Mouse (Mus musculus): ENCODE measurements at regions not wholly inside any gene's neighbourhood (a gene's known extent, or its start where the extent isn't known, plus 50 kb on each side); places are given as distances from the start of the nearest gene placed in this dataset.

GRCm38 (mm10) chr12:54272696-54273095, 69.0 kb upstream of the Egln3 start:
- Histone ChIP-seq H3K27me3 (ENCODE audit: control insufficient read depth, insufficient read depth, low read length) (no peaks in the 10 kb centered on the region), H3K36me3 (ENCODE audit: control insufficient read depth, insufficient read depth, low read length) (no peaks in the 10 kb centered on the region), H3K4me1 (ENCODE audit: control insufficient read depth, insufficient read depth, insufficient read length, low read length) (peaks cover 8% of the 10 kb centered on the region), H3K27ac (ENCODE audit: insufficient read depth, low read depth, low read length) (no peak overlapping the region), H3K4me3 (ENCODE audit: low read depth, low read length) (no peak overlapping the region)
- 85% methylated on average over 6 of the region's 6 CpGs for WGBS
- TF ChIP-seq POLR2A (IDR thresholded peaks at IDR 0.05; ENCODE audit: low read depth, low read length): no peak
- TF ChIP-seq CTCF (IDR thresholded peaks at IDR 0.05; ENCODE audit: extremely low read depth, insufficient read length, insufficient replicate concordance, low read depth, low read length): no peak

DNA sequence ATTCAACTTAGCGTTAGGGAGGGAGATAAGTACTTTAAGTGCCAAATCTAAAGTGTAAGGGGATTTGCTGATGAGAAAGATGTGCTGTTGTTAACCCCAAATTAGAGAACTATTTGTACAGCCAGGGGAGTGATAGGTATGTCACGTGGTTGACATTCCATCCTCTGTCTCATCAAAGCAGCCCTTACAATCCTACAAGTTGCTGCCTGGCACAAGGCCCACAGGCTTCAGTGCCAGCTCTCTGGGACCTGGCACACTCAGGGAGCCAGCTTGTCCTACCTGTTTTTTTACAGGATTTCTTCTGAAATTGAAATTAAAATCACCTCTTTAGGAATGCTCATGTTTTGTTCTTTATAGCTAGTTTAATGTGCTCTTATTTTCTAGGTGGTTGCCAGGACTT, 68.6 kb upstream of the Egln3 start:
- Histone ChIP-seq H3K4me1 (ENCODE audit: control insufficient read depth, insufficient read depth, insufficient read length, low read length) (peaks cover 8% of the 10 kb centered on the region), H3K27ac (ENCODE audit: insufficient read depth, low read depth, low read length) (no peak overlapping the region), H3K4me3 (ENCODE audit: low read depth, low read length) (no peak overlapping the region), H3K36me3 (ENCODE audit: control insufficient read depth, insufficient read depth, low read length) (no peaks in the 10 kb centered on the region), H3K27me3 (ENCODE audit: control insufficient read depth, insufficient read depth, low read length) (no peaks in the 10 kb centered on the region)
- 62% methylated on average over 2 of the region's 2 CpGs for WGBS
- TF ChIP-seq POLR2A (IDR thresholded peaks at IDR 0.05; ENCODE audit: low read depth, low read length) (no peak), CTCF (IDR thresholded peaks at IDR 0.05; ENCODE audit: extremely low read depth, insufficient read length, insufficient replicate concordance, low read depth, low read length) (no peak)

DNA sequence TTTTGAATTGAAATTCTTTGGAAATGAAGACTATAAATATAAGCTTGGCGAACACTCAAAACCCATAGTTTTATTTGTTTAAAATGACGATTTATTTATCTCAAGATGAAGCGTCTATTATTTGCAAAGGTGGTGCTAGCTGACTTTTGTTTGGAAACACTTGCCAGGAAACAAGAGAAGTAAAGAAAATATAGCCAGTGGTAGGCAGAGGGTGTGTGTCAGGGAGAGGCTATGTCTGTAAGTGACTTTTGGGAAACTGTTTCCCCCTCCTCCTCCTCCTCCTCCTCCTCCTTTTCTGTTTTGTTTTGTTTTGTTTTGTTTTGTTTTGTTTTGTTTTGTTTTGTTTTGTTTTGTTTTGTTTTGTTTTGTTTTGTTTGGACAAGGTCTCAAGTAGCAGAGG, 62.2 kb upstream of the Egln3 start:
- H3K4me3 ChIP-seq (ENCODE audit: low read depth, low read length): no peak overlapping the region
- no peaks in the 10 kb centered on the region for H3K27me3 ChIP-seq (ENCODE audit: control insufficient read depth, insufficient read depth, low read length)
- H3K4me1 ChIP-seq (ENCODE audit: control insufficient read depth, insufficient read depth, insufficient read length, low read length): peaks cover 5% of the 10 kb centered on the region; the same call in 1 of the 2 replicates
- no peaks in the 10 kb centered on the region for H3K36me3 ChIP-seq (ENCODE audit: control insufficient read depth, insufficient read depth, low read length)
- no peak overlapping the region for H3K27ac ChIP-seq (ENCODE audit: insufficient read depth, low read depth, low read length)
- TF ChIP-seq POLR2A (IDR thresholded peaks at IDR 0.05; ENCODE audit: low read depth, low read length) (no peak), CTCF (IDR thresholded peaks at IDR 0.05; ENCODE audit: extremely low read depth, insufficient read length, insufficient replicate concordance, low read depth, low read length) (no peak)
- WGBS: 64% methylated on average over 3 of the region's 3 CpGs

GRCm38 (mm10) chr12:54264893-54265835, 61.5 kb upstream of the Egln3 start:
- no peaks in the 10 kb centered on the region for H3K36me3 ChIP-seq (ENCODE audit: control insufficient read depth, insufficient read depth, low read length)
- no peak overlapping the region; the same call in 1 of the 2 replicates for H3K27ac ChIP-seq (ENCODE audit: insufficient read depth, low read depth, low read length)
- H3K27me3 ChIP-seq (ENCODE audit: control insufficient read depth, insufficient read depth, low read length): no peaks in the 10 kb centered on the region
- peaks cover 8% of the 10 kb centered on the region; the same call in 1 of the 2 replicates for H3K4me1 ChIP-seq (ENCODE audit: control insufficient read depth, insufficient read depth, insufficient read length, low read length)
- TF ChIP-seq POLR2A (IDR thresholded peaks at IDR 0.05; ENCODE audit: low read depth, low read length): no peak
- no peak for TF ChIP-seq CTCF (IDR thresholded peaks at IDR 0.05; ENCODE audit: extremely low read depth, insufficient read length, insufficient replicate concordance, low read depth, low read length)
- WGBS: 84% methylated on average over 14 of the region's 14 CpGs
- no peak overlapping the region for H3K4me3 ChIP-seq (ENCODE audit: low read depth, low read length)

DNA sequence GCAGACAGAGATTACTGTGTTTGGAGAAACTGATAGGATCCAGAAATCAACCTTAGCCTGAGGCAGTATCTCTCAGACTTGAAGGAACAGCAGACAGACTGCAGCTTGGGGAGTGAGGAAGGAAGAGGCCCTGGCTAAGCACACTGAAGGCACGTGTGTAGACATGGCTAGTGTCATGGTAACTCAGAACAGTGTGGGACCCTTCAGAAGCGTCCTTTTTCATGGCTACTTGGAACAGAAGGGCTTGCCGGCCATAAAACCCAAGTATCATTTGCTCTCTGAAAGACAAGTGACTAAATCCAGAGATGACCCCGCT, 60.7 kb upstream of the Egln3 start:
- Histone ChIP-seq H3K4me1 (ENCODE audit: control insufficient read depth, insufficient read depth, insufficient read length, low read length) (peaks cover 8% of the 10 kb centered on the region; the same call in 1 of the 2 replicates), H3K27ac (ENCODE audit: insufficient read depth, low read depth, low read length) (no peak overlapping the region), H3K36me3 (ENCODE audit: control insufficient read depth, insufficient read depth, low read length) (no peaks in the 10 kb centered on the region), H3K27me3 (ENCODE audit: control insufficient read depth, insufficient read depth, low read length) (no peaks in the 10 kb centered on the region), H3K4me3 (ENCODE audit: low read depth, low read length) (no peak overlapping the region)
- TF ChIP-seq CTCF (IDR thresholded peaks at IDR 0.05; ENCODE audit: extremely low read depth, insufficient read length, insufficient replicate concordance, low read depth, low read length): no peak
- no peak for TF ChIP-seq POLR2A (IDR thresholded peaks at IDR 0.05; ENCODE audit: low read depth, low read length)
- WGBS: 62% methylated on average over 4 of the region's 4 CpGs

DNA sequence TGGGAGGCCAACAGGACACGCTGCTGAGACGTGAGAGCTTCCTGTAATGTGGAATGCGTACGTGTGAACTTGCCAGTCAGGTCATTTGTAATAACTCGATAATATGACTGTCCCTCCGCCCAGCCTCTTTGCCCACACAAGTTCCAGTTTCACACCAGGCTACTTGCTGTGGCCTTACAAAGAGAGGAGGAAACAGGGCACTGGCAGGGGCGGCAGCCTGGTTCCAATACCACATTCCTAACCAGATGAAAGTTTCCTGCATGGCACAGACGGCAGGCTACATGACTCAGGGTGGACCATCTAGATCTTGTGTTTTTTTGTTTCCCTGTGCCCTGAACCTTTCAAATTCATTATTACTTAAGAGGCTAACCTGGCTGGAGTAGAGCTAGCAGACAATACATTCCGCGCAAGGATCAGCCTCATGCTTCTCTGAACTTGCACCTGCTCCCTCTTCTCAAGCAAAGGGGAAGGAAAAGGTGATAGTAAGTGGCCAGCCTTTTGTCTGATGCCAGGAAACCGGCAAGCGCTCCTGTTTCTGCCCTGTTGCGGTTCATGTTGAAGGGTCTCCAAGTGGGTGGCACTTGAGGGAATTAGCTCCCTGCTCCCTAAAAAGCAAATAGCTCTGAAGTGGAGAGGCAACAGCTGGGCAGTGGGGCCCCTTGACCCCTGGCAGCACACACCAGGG, 60.2 kb upstream of the Egln3 start:
- H3K36me3 ChIP-seq (ENCODE audit: control insufficient read depth, insufficient read depth, low read length): no peaks in the 10 kb centered on the region
- H3K4me1 ChIP-seq (ENCODE audit: control insufficient read depth, insufficient read depth, insufficient read length, low read length): peaks cover 8% of the 10 kb centered on the region; the same call in 1 of the 2 replicates
- H3K27me3 ChIP-seq (ENCODE audit: control insufficient read depth, insufficient read depth, low read length): no peaks in the 10 kb centered on the region
- 45% methylated on average over 13 of the region's 13 CpGs for WGBS
- TF ChIP-seq POLR2A (IDR thresholded peaks at IDR 0.05; ENCODE audit: low read depth, low read length) (no peak), CTCF (IDR thresholded peaks at IDR 0.05; ENCODE audit: extremely low read depth, insufficient read length, insufficient replicate concordance, low read depth, low read length) (no peak)
- no peak overlapping the region for H3K4me3 ChIP-seq (ENCODE audit: low read depth, low read length)
- no peak overlapping the region for H3K27ac ChIP-seq (ENCODE audit: insufficient read depth, low read depth, low read length)
